Mouse (Mus musculus) R1 (cell line): ENCODE data around the gene Brd7.

Experiments
- DNase-seq: peaks from one replicate; pipeline ENCODE4 v3.0.0-alpha.2; 2018; ENCODE audit warnings: low read depth, low spot score

The Brd7 gene

GRCm38 (mm10) chr8:88284738-88285137 is 77.3 kb downstream of the Brd7 start:
- DNase-seq = no peak

- no peak for DNase-seq
Observed at GRCm38 (mm10) chr8:88283243-88284115, 78.5 kb downstream of the Brd7 start.

GRCm38 (mm10) chr8:88282684-88283083 is 79.3 kb downstream of the Brd7 start:
- no peak for DNase-seq
